Mouse (Mus musculus) small intestine, adult 2 months (tissue): ENCODE measurements at regions not wholly inside any gene's neighbourhood (a gene's known extent, or its start where the extent isn't known, plus 50 kb on each side); places are given as distances from the start of the nearest gene placed in this dataset.

Experiments used
- CTCF ChIP-seq: fragments of 200-500 bp; IDR thresholded peaks from 2 replicates; pipeline ENCODE4 v1.5.1; 2012; ENCODE audit warnings: low read depth, mild to moderate bottlenecking, control low read depth, inconsistent platforms, low read length, moderate library complexity, mixed read lengths; ENCODE audit not compliant: insufficient replicate concordance, insufficient read length; ENCODE audit errors: extremely low read depth
- POLR2A ChIP-seq: fragments of 200-500 bp; IDR thresholded peaks from 2 replicates; pipeline ENCODE4 v1.6.1; 2012; ENCODE audit warnings: low read depth, mild to moderate bottlenecking, control low read depth, inconsistent platforms, low read length, moderate library complexity

DNA sequence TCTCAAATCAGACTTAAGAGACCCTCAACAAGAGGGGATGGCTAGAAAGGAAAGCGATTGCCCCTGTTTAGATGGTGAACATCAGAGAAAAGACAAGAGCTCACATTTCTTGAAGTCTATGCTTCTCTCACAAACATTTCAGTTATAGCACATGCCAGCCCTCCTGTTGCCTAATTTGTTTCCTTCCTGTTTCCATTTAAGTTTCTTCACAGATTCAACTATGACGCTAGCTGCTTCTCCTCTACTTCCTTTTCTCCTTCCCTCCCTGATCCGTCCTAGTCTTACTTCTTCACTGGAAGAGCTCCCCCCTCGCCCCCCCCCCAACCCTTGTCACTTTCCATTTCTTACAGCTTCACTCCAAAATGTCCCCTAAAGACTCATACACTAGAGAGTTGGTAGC is 66.0 kb upstream of the Cd44 start:
- TF ChIP-seq CTCF (no peak), POLR2A (no peak)
